Mouse (Mus musculus) embryonic fibroblast, embryonic 13.5 days (primary cell): ENCODE results near the gene 2610318N02Rik.

Experiments
- CTCF ChIP-seq: IDR thresholded peaks from 2 replicates; pipeline ENCODE4 v1.5.1; 2011; ENCODE audit warnings: mild to moderate bottlenecking, control low read depth, low read length, moderate library complexity, borderline replicate concordance; ENCODE audit not compliant: insufficient read depth
- POLR2A ChIP-seq: IDR thresholded peaks from 2 replicates; pipeline ENCODE4 v1.6.1; 2011; ENCODE audit warnings: low read depth, mild to moderate bottlenecking, control low read depth, low read length, moderate library complexity

DNA sequence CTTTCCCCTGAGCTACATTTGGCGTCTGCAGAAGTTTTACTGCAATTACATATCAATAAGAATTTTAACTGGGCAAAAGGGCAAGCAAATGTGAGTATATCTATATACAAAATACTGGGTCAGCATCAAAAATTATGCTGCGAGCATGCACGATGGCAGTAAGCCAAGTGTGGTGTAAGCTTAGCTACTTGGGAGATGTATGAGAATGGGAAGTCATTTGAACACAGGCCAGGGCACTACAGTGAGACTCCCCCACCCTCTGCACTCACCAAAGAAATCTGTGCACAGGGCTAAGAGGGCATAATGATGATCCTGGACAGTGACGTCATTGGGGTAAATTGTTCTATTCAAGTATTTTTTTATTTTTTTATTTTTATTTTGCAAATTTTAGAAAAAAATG is 20.4 kb downstream of the 2610318N02Rik start:
- TF ChIP-seq CTCF: no peak
- no peak for TF ChIP-seq POLR2A
